Mouse (Mus musculus) left cerebral cortex, adult 2 months (tissue): Measurements from ENCODE around the gene Adgrg7. TPM values are rescaled to one million over a fixed set of nuclear protein-coding genes. Genes with fewer than 3 reads are reported as not detected.

Source experiments
- DNase-seq, 2 experiments: peaks; one replicate each; pipeline ENCODE4 v3.0.0; 2021 to 2022; ENCODE audit warnings: low spot score in 2 of 2, mixed read lengths in 1 of 2; ENCODE audit errors: extremely low spot score in 1 of 2
- H3K27ac ChIP-seq: fragments of 200-600 bp; 2 replicates; pipeline ENCODE4 v1.8.1; 2022
- H3K4me3 ChIP-seq: fragments of 200-600 bp; 2 replicates; pipeline ENCODE4 v1.8.1; 2022
- CTCF ChIP-seq: fragments of 200-600 bp; IDR thresholded peaks from 2 replicates; pipeline ENCODE4 v1.8.1; 2022; ENCODE audit warnings: antibody characterized with exemption, mild to moderate bottlenecking, moderate library complexity
- intact Hi-C: fragments of 180-260 bp; cut with DNase I; formaldehyde crosslinking; loops from one replicate; pipeline ENCODE4 v1.15.1; 2025
- long read RNA-seq, 2 experiments: library from polyadenylated mRNA; stranded (forward); transcript quantifications; one replicate each; pipeline ENCODE4 v2.0.0; 2021; ENCODE audit warnings: borderline mapping rate in 2 of 2
- total RNA-seq, 2 experiments: library from RNA; stranded (reverse); gene quantifications; 2 replicates each; pipeline ENCODE4 v1.2.3; 2021

Gene Adgrg7
- total RNA-seq, result not detected
- long read RNA-seq, experiment 1, result 0 reads
- long read RNA-seq, experiment 2, result 0 reads

GRCm38 (mm10) chr16:56795481-56796139, at the start of gene Adgrg7:
Gene Adgrg7, minus strand, starts transcription at chr16:56795855.
- Histone ChIP-seq H3K4me3 (no peak within 1 kb of the TSS), H3K27ac (no peak within 1 kb of the TSS)
- intact Hi-C loops, result no loop called here
- TF ChIP-seq CTCF, result no peak
- DNase-seq, result no peak

DNA sequence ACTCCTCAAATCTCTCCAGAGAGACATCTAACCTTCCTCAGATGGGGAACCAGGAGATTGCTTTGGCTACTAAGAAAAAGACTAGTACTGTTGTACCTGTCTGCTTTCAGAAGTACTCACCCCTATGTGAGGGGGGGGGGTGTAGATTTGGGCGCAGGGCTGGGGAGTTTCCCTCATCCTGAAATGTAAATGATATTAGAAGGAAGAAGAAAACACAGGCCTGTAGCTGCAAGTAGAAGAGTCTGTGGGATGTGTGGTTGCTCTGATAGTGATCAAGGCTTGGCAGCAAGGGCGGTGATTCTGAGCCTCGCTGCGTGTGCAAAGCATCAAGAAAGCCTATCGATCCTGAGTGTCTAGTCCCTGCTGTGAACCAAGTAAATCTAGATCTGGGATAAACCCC, 47.3 kb upstream of the Adgrg7 start:
- Histone ChIP-seq H3K4me3 (no peak overlapping the region), H3K27ac (no peak overlapping the region)
- no peak for TF ChIP-seq CTCF
- no peak for DNase-seq
- intact Hi-C loops, result no loop called here

GRCm38 (mm10) chr16:56833312-56833711, 37.7 kb upstream of the Adgrg7 start:
- Histone ChIP-seq H3K27ac (no peak overlapping the region), H3K4me3 (no peak overlapping the region)
- no peak for DNase-seq
- intact Hi-C loops, result no loop called here
- TF ChIP-seq CTCF, result no peak

DNA sequence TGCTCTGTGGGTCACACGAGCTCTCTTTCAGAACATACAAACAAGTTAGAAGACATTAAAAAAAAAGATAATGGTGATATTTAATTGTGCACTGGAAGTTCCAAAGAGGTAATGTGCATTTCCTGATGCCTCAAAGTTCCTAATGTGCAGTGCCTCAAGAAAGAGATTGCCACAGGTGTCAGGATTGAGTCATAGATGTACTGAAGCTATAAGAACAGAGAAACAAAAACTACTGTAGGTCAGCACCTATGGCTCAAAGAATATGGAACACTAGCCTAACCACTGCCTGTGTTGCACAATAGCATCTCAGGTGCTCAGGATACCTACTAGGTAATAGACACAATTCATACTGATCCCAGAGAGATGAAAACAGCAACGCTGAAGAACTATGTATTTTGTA, 36.3 kb upstream of the Adgrg7 start:
- no peak for TF ChIP-seq CTCF
- intact Hi-C loops, result no loop called here
- Histone ChIP-seq H3K4me3 (no peak overlapping the region), H3K27ac (no peak overlapping the region)
- no peak for DNase-seq

DNA sequence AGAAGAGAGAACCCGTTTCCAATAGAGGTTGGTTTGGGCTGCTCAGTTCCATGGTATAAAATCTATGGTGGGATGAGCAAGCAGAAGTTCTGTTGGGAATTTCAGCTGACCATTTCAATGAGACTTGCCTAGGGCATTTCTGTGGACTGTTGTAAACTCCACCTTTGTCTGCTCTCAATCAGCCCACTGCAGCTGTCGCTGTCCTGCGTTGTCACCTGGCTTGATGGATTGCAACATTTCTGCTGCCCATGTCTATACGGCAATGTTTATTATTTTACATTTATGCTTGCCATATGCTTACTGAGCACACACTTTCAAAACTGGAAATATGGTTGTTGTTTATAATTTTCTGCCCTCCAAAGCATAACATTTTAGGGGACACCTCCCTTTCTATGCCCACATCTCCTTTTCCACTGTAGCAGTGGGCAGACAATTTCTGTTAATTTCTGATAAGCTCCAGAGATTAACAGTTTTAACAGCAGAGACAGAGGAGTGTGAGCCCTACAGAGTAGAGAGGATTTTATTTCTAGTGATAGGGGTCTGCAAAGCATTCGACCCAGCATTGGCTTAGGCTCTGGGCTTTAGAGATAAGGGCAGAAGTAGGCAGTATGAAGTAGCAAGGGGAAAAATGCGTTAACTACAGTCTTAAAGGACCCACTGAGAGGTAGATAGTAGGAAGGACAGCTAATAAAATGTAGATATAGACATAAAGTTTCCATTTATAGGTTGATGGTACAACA, 5.9 kb upstream of the Adgrg7 start:
- no peak overlapping the region for H3K4me3 ChIP-seq
- TF ChIP-seq CTCF, result no peak
- DNase-seq, result no peak
- no peak overlapping the region for H3K27ac ChIP-seq
- intact Hi-C loops, result loop anchor here (2.0 kb wide), 1 partner anchor 119 kb away; no protein-coding TSS in a partner anchor

DNA sequence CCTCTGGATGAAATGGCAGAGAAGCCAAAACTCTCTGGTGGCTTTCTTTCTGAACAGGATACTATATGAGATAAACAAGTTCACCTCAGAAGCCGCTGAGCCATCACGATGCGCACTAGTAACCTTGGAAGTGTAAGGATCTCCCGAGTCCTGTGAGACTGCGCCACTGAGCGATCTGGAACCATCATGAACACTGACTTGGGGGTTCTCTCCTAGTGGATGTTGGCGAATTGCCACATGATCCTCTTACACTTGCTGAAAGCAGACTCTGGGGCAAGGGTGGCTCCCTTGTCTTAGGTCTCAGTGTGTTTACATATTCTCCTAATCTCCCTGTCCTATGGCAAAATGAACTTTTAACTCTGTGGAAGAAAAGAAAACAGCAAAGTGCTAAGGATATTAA, 5.3 kb upstream of the Adgrg7 start:
- DNase-seq, result no peak
- TF ChIP-seq CTCF, result no peak
- H3K27ac ChIP-seq, result no peak overlapping the region
- intact Hi-C loops, result loop anchor here (2.0 kb wide), 1 partner anchor 120 kb away; no protein-coding TSS in a partner anchor
- no peak overlapping the region for H3K4me3 ChIP-seq

GRCm38 (mm10) chr16:56800469-56800868, 4.8 kb upstream of the Adgrg7 start:
- no peak overlapping the region for H3K4me3 ChIP-seq
- peak; percentile 72 for TF ChIP-seq CTCF
- no peak for DNase-seq
- intact Hi-C loops, result loop anchor here (2.0 kb wide), 1 partner anchor 120 kb away; no protein-coding TSS in a partner anchor
- no peak overlapping the region for H3K27ac ChIP-seq

GRCm38 (mm10) chr16:56799541-56800029, 3.9 kb upstream of the Adgrg7 start:
- Histone ChIP-seq H3K27ac (no peak overlapping the region), H3K4me3 (no peak overlapping the region)
- DNase-seq, result no peak
- no peak for TF ChIP-seq CTCF
- intact Hi-C loops, result loop anchor here (2.0 kb wide), 1 partner anchor 121 kb away; no protein-coding TSS in a partner anchor

GRCm38 (mm10) chr16:56798873-56799272, 3.2 kb upstream of the Adgrg7 start:
- DNase-seq, result no peak
- no peak for TF ChIP-seq CTCF
- H3K27ac ChIP-seq, result no peak overlapping the region

GRCm38 (mm10) chr16:56794383-56795144, 1.1 kb downstream of the Adgrg7 start:
- H3K27ac ChIP-seq, result no peak overlapping the region
- DNase-seq, result no peak
- intact Hi-C loops, result no loop called here

More at GRCm38 (mm10) chr16:56798873-56799272, 3.2 kb upstream of the Adgrg7 start:
- no peak overlapping the region for H3K4me3 ChIP-seq
- intact Hi-C loops, result no loop called here

GRCm38 (mm10) chr16:56793778-56794177, 1.9 kb downstream of the Adgrg7 start:
- DNase-seq, result no peak
- Histone ChIP-seq H3K27ac (no peak overlapping the region), H3K4me3 (no peak overlapping the region)
- intact Hi-C loops, result no loop called here
- TF ChIP-seq CTCF, result no peak

More at GRCm38 (mm10) chr16:56794383-56795144, 1.1 kb downstream of the Adgrg7 start:
- no peak for TF ChIP-seq CTCF
- no peak overlapping the region for H3K4me3 ChIP-seq

DNA sequence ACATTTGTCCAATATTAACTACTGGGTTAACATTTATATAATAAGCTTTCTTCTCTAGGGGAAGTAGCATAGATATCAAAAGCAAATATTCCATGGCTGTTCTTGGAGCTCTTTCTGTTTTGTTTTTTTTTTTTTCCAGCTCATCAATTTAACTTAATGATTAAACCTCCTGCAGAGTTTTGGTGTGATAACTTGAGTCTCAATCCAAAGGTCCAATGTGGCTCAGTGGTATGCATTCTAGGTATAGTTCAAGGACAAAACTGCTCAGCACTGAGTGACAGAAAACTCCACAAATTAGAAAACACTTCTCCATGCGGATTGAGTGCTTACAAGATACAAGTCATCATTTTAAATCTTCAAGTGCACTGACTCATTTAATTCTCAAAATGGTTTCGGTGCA, 9.7 kb downstream of the Adgrg7 start:
- no peak for DNase-seq
- TF ChIP-seq CTCF, result no peak
- H3K27ac ChIP-seq, result no peak overlapping the region
- intact Hi-C loops, result no loop called here
- no peak overlapping the region for H3K4me3 ChIP-seq
